Mouse (Mus musculus) heart, embryonic 15.5 days (tissue): ENCODE results near the gene Prelid3b. TPM values are rescaled to one million over a fixed set of nuclear protein-coding genes. Genes with fewer than 3 reads are reported as not detected.
A peak's percentile ranks its signal among the peaks of the same experiment; 100 is the strongest.

Source experiments
- ATAC-seq: fragments of 200-750 bp; cut with Nextera tagmentation; replicated peaks from 2 replicates; pipeline ENCODE4 v1.8.0; 2017; ENCODE audit warnings: low read depth, moderate TSS enrichment; ENCODE audit not compliant: insufficient number of reproducible peaks, insufficient read depth, low FRiP score
- H3K27ac ChIP-seq: fragments of 300-500 bp; sonication (generic); 2 replicates; pipeline ENCODE4 v1.5.1; 2015; ENCODE audit warnings: mild to moderate bottlenecking, inconsistent platforms
- H3K27me3 ChIP-seq: fragments of 300-500 bp; sonication (generic); 2 replicates; pipeline ENCODE4 v1.6.1; 2015; ENCODE audit warnings: inconsistent platforms
- H3K36me3 ChIP-seq: fragments of 300-500 bp; sonication (generic); 2 replicates; pipeline ENCODE4 v1.6.1; 2015; ENCODE audit warnings: mild to moderate bottlenecking, inconsistent platforms
- H3K4me1 ChIP-seq: fragments of 300-500 bp; sonication (generic); replicated peaks from 2 replicates; pipeline ENCODE4 v1.6.1; 2015; ENCODE audit warnings: inconsistent platforms
- H3K4me2 ChIP-seq: fragments of 300-500 bp; sonication (generic); 2 replicates; pipeline ENCODE4 v1.6.1; 2015; ENCODE audit warnings: inconsistent platforms, mild to moderate bottlenecking, moderate library complexity
- H3K4me3 ChIP-seq: fragments of 300-500 bp; sonication (generic); 2 replicates; pipeline ENCODE4 v1.5.1; 2015; ENCODE audit warnings: mild to moderate bottlenecking, inconsistent platforms
- H3K9ac ChIP-seq: fragments of 300-500 bp; sonication (generic); 2 replicates; pipeline ENCODE4 v1.6.1; 2015; ENCODE audit warnings: mild to moderate bottlenecking, inconsistent platforms
- H3K9me3 ChIP-seq: fragments of 300-500 bp; sonication (generic); replicated peaks from 2 replicates; pipeline ENCODE4 v1.6.1; 2016; ENCODE audit warnings: inconsistent platforms
- WGBS: fragments of 180-500 bp; shearing (Covaris S2); methylation state at CpG from one replicate; pipeline ENCODE4 v1.1.7; 2015; ENCODE audit warnings: mixed read lengths; 5-methylcytosine and 5-hydroxymethylcytosine counted together
- polyA plus RNA-seq: library from polyadenylated mRNA; unstranded; fragments of >200 nt; fragmentation: Nextera tagmentation; extraction: Ambion mirVana; gene quantifications from 2 replicates; pipeline ENCODE4 v1.2.1, GENCODE M21; 2015

Gene Prelid3b
- polyA plus RNA-seq, 1 experiment from 2014 or later, result 135 TPM

DNA sequence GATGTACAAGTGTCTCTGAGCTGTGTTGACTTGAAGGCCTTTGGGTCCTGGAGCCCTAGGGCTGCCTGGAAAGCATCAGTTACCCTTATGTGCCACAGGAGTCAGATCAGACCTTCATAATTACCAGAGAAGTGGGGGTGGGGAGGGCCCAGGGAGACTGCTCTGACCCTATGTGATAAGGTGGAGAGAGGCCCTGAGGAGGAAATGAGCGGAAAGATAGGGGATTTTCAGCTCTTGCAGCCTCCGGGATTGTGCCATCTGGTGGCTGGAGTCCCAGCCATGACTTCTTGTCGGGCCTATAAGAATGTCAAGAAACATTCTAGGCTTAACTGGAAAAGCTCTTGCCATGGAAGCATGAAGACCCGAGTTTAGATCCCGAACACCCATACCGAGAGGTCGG, 19.2 kb downstream of the Prelid3b start:
- no peak overlapping the region for H3K4me3 ChIP-seq
- no peak overlapping the region for H3K27ac ChIP-seq
- 0 out of 2 replicates have a peak, but pooled peaks cover 2% of the 10 kb centered on the region for H3K4me1 ChIP-seq
- no peaks in the 10 kb centered on the region for H3K36me3 ChIP-seq
- 51% methylated on average over 7 of the region's 7 CpGs for WGBS
- no peak overlapping the region for H3K9ac ChIP-seq
- H3K4me2 ChIP-seq, result no peak overlapping the region
- no peaks in the 10 kb centered on the region for H3K9me3 ChIP-seq
- no peak for ATAC-seq
- H3K27me3 ChIP-seq, result no peaks in the 10 kb centered on the region

DNA sequence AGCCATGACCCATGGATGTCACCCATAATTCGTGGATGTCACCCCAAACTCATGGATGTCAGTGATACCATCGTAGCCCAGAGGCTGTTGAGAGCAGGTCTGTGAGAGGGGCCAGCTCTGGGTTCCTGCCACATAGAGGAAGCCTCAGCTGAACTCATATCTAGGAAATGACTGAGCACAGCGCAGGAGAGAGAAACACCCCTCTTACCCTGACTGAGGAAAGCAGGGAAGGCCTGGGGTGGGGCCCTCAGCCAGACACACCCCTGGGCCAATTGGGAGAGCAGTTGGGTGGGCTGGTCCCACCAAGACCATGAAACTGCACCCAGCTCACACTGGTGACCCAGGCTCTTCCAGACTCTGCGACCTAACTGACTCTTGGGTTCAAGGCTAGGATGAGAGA, 22.5 kb downstream of the Prelid3b start, which contains the start of gene Tubb1:
TSS of gene Tubb1 (plus strand) at position 343 of the 400 bp plus-strand sequence.
- no peaks in the 10 kb centered on the region for H3K9me3 ChIP-seq
- no peak for ATAC-seq
- H3K9ac ChIP-seq, result no peak within 1 kb of the TSS
- H3K4me2 ChIP-seq, result no peak within 1 kb of the TSS
- H3K27me3 ChIP-seq, result no peaks in the 10 kb centered on the region
- no peaks in the 10 kb centered on the region for H3K36me3 ChIP-seq
- 0 out of 2 replicates have a peak, but pooled peaks cover 2% of the 10 kb centered on the region for H3K4me1 ChIP-seq
- 66% methylated on average over 4 of the region's 4 CpGs for WGBS
- H3K27ac ChIP-seq, result no peak within 1 kb of the TSS
- H3K4me3 ChIP-seq, result no peak within 1 kb of the TSS

DNA sequence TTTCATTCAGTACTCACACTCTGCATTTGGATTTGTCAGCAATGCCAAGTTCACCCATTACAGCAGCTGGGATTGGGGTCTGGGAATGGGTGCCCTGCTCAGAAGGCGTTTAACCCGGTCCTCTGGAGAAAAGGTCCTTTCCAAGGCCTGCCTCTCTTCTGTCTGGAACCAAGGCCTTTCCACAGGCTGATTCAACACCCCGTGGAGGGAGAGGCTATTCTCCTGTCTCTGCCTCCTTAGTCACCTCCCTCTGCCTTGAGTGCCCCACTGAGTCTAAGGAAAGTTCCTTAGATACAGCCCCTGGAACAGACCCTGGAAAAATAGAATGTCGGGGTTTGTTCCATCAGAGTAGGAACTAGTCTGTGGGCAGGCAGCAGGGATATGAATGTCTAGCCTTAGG, 24.5 kb downstream of the Prelid3b start:
- Histone ChIP-seq H3K4me1 (no peaks in the 10 kb centered on the region), H3K9ac (no peak overlapping the region), H3K9me3 (no peaks in the 10 kb centered on the region), H3K27me3 (no peaks in the 10 kb centered on the region), H3K4me3 (no peak overlapping the region), H3K27ac (no peak overlapping the region), H3K4me2 (no peak overlapping the region), H3K36me3 (no peaks in the 10 kb centered on the region)
- ATAC-seq, result no peak
- WGBS, result 76% methylated on average over 4 of the region's 4 CpGs

DNA sequence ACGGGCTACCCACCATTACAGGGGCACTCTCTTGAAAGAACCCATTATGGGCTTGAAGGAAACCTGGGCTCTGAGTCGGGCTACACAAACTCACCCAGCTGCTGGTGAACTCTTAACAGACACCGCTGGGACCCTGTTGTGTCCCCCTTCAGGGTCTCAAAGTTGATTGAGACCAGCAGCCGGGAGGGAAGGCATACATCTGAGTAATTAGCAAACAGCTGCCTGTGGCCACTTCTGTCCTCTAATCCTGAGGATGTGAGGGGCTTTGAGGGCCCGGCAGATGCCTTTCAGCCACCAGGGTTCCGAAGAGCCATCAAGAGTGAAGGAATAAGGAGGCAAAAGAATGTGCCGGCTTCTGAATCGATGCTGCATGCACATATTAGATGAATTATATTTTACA, 26.0 kb downstream of the Prelid3b start:
- H3K9ac ChIP-seq, result no peak overlapping the region
- H3K27ac ChIP-seq, result no peak overlapping the region
- H3K36me3 ChIP-seq, result no peaks in the 10 kb centered on the region
- no peak overlapping the region for H3K4me3 ChIP-seq
- WGBS, result 59% methylated on average over 8 of the region's 8 CpGs
- no peaks in the 10 kb centered on the region for H3K9me3 ChIP-seq
- H3K4me1 ChIP-seq, result peaks cover 6% of the 10 kb centered on the region
- H3K27me3 ChIP-seq, result no peaks in the 10 kb centered on the region
- ATAC-seq, result no peak
- no peak overlapping the region for H3K4me2 ChIP-seq

DNA sequence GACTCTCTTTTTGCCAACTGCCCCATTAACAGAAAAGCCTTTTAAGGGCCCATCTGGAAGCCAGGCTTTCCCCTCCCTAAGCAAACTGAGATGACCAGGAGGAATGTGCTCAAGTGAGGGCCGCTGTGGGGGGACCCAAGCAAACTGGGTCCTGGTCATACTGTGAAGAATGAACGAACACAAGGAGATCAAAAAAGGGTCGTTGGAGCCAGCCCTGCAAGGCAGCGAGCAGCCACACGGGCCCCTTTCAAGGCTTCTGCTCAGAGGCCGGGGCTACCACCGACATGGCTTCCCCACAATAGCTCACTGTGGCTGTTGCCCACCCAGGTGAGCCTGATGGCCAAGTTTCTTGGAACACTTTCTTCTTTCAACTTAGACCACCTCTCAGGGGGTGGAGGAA, 26.4 kb downstream of the Prelid3b start:
- no peaks in the 10 kb centered on the region for H3K27me3 ChIP-seq
- H3K4me2 ChIP-seq, result no peak overlapping the region
- H3K36me3 ChIP-seq, result no peaks in the 10 kb centered on the region
- no peak overlapping the region for H3K4me3 ChIP-seq
- ATAC-seq, result no peak
- 71% methylated on average over 7 of the region's 7 CpGs for WGBS
- no peak overlapping the region for H3K27ac ChIP-seq
- H3K4me1 ChIP-seq, result peaks cover 6% of the 10 kb centered on the region
- no peak overlapping the region for H3K9ac ChIP-seq
- H3K9me3 ChIP-seq, result no peaks in the 10 kb centered on the region

DNA sequence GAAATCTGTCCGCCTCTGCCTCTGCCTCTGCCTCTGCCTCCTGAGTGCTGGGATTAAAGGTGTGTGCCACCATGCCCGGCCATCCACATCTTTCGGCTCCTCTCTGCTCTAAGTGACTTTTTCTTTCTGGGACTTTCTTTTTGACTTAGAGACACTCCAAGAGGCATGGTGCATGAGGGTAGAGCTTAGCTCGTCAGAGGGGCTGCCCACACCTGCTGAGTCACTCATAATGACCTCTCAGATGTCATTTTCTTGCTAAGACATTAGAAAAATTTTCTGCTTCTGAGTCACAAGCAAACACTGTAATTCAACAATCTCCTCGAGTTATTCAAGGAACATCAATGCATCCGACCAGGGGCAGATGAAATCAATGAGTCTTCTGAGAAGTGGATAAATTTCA, 27.9 kb downstream of the Prelid3b start:
- ATAC-seq, result no peak
- WGBS, result 71% methylated on average over 6 of the region's 6 CpGs
- Histone ChIP-seq H3K9ac (no peak overlapping the region), H3K4me1 (peaks cover 6% of the 10 kb centered on the region), H3K36me3 (no peaks in the 10 kb centered on the region), H3K27ac (no peak overlapping the region), H3K27me3 (no peaks in the 10 kb centered on the region), H3K4me2 (no peak overlapping the region), H3K4me3 (no peak overlapping the region), H3K9me3 (no peaks in the 10 kb centered on the region)

DNA sequence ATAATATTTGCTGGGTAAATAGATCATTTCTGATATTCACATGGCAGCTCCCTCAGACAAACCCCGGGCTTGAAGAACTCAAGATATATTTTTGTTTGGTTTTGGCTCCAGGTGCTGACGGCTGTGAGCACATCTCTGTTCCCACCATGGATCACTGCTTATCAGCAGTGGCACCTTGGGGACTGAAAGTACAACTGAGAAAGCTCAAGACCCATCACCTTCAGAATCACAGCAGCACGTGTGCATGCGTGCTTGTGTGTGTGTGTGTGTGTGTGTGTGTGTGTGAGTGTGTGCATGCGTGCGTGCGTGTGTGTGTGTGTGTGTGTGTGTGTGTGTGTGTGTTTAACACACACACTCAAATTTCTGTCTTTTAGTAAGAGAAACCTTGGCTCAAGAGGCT, 28.5 kb downstream of the Prelid3b start:
- WGBS, result 68% methylated on average over 7 of the region's 7 CpGs

DNA sequence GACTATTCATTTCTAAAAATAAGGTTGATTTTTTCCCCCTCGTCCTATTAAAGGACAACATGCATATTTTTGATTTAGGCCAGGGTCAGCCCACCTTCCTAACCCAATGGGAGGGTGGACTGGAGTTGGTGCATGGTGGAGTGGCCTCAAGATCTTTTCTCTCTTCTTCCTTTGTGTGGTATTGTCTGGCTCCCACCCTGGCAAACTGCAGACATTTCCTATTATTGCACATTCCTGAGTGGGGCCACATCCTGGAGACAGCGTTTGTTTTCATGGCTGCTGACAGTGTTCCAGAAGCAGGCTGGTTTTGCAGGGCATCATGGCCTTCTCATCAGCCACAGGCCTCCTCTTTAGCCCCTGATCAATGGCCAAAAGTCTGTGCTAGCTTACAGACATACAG, 29.8 kb downstream of the Prelid3b start:
- 37% methylated on average over 2 of the region's 2 CpGs for WGBS
- H3K4me3 ChIP-seq, result no peak overlapping the region
- H3K4me2 ChIP-seq, result no peak overlapping the region
- H3K36me3 ChIP-seq, result no peaks in the 10 kb centered on the region
- H3K27ac ChIP-seq, result peak overlapping the region; percentile 51
- H3K27me3 ChIP-seq, result no peaks in the 10 kb centered on the region
- ATAC-seq, result no peak; the same call in 1 of the 2 replicates
- no peak overlapping the region for H3K9ac ChIP-seq
- no peaks in the 10 kb centered on the region for H3K9me3 ChIP-seq
- peaks cover 23% of the 10 kb centered on the region for H3K4me1 ChIP-seq

More for the DNA sequence above, 28.5 kb downstream of the Prelid3b start:
- Histone ChIP-seq H3K27ac (no peak overlapping the region), H3K4me2 (no peak overlapping the region), H3K9ac (no peak overlapping the region), H3K4me3 (no peak overlapping the region), H3K4me1 (peaks cover 9% of the 10 kb centered on the region), H3K27me3 (no peaks in the 10 kb centered on the region), H3K9me3 (no peaks in the 10 kb centered on the region), H3K36me3 (no peaks in the 10 kb centered on the region)
- ATAC-seq, result no peak

DNA sequence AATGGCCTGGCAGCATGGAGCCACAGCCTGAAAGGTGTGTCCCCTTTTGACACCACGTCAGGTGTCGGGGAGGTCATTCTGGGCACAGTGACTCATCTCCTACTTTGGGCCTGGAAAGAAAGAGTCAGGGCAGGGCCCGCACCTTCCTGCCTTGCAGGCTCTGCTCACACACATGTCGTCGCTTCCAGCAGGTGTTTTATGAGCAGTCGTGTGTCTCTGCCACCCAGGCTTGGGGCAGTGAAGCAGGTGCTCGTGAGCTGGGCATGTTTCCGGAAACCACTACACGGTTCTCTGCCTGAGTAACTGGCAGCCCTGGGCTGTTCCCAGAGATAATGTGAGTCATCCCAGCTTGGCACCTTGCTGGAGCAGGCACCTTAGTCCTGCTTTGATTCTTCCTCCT, 30.4 kb downstream of the Prelid3b start:
- H3K4me2 ChIP-seq, result no peak overlapping the region
- no peak overlapping the region for H3K4me3 ChIP-seq
- H3K36me3 ChIP-seq, result no peaks in the 10 kb centered on the region
- H3K27me3 ChIP-seq, result no peaks in the 10 kb centered on the region
- WGBS, result 51% methylated on average over 9 of the region's 9 CpGs
- ATAC-seq, result no peak
- H3K9me3 ChIP-seq, result no peaks in the 10 kb centered on the region
- H3K27ac ChIP-seq, result peak overlapping the region; percentile 51
- peaks cover 28% of the 10 kb centered on the region for H3K4me1 ChIP-seq
- no peak overlapping the region for H3K9ac ChIP-seq

DNA sequence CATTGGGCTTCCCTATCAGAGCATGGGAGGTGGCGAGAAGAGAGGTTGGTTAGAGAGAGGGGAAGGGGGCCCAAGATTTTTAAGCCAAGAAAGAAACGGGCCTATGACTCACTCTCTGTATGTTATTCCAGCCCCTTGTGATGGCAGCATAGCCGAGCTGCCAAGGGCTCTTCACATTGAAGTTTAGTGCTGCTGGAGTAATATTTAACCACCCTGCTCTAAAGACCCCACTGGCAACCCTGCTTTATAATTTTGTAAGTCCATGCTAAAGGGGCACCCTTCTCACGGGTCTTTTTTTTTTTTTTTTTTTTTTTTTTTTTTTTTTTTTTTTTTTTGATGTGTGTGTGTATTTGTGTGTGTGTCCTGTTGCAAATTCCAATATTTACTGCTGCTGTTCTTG, 31.0 kb downstream of the Prelid3b start:
- Histone ChIP-seq H3K4me3 (no peak overlapping the region), H3K9ac (no peak overlapping the region), H3K27ac (no peak overlapping the region), H3K36me3 (no peaks in the 10 kb centered on the region), H3K9me3 (no peaks in the 10 kb centered on the region), H3K27me3 (no peaks in the 10 kb centered on the region), H3K4me2 (no peak overlapping the region), H3K4me1 (peaks cover 33% of the 10 kb centered on the region)
- ATAC-seq, result no peak
- WGBS, result 64% methylated on average over 4 of the region's 4 CpGs

DNA sequence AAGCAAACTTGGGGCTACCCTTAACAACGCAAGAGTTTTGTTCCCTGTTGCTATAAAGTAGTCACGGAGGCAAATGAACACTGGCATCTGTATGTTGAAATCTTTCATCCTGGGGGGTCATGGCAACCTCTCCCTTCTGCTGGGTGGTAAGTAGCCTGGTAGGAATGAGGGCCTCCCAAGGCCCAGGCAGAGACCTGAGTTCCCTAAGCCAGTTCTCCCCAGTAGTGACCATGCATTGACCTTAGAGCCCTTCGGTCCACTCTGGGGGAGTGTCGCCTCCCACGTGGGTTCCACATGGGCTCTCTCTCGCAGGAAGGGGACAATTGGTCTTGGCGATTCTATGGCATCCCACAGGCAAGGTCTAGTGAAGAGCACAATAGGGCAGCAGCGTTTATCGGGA, 32.9 kb downstream of the Prelid3b start:
- H3K27ac ChIP-seq, result no peak overlapping the region
- no peak overlapping the region for H3K4me3 ChIP-seq
- H3K9ac ChIP-seq, result no peak overlapping the region
- H3K9me3 ChIP-seq, result no peaks in the 10 kb centered on the region
- ATAC-seq, result no peak
- H3K4me1 ChIP-seq, result peaks cover 33% of the 10 kb centered on the region
- H3K27me3 ChIP-seq, result no peaks in the 10 kb centered on the region
- H3K4me2 ChIP-seq, result no peak overlapping the region
- 78% methylated on average over 9 of the region's 9 CpGs for WGBS
- H3K36me3 ChIP-seq, result 0 out of 2 replicates have a peak, but pooled peaks cover 2% of the 10 kb centered on the region

DNA sequence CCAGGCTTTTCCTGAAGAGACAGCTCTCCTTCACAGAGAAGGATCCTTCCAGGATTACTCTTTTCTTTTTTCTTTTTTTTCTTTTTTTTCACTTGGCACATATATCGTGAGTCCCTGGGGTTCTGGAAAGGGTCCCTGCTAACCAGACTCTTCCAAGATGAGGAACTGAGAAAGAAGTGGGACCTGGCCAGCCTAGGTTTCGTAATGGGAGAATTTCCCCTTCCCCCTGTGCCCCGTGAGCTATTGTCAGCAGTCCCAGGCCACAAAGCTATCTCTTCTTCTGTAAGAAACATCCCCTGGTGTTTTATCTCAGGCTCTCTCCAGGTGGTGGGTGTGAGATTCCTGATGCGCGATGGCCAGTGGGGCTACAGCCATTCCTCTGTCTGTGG, 33.4 kb downstream of the Prelid3b start:
- H3K27ac ChIP-seq, result 0 out of 2 replicates have a peak overlapping the region, but pooled peaks have one; percentile 31
- H3K4me2 ChIP-seq, result peak overlapping the region; percentile 80
- WGBS, result 36% methylated on average over 5 of the region's 5 CpGs
- H3K9me3 ChIP-seq, result no peaks in the 10 kb centered on the region
- H3K4me1 ChIP-seq, result peaks cover 33% of the 10 kb centered on the region
- H3K36me3 ChIP-seq, result 0 out of 2 replicates have a peak, but pooled peaks cover 2% of the 10 kb centered on the region
- ATAC-seq, result no peak
- H3K27me3 ChIP-seq, result no peaks in the 10 kb centered on the region
- H3K9ac ChIP-seq, result peak overlapping the region; percentile 61; the same call in 1 of the 2 replicates
- peak overlapping the region; percentile 65; the same call in 1 of the 2 replicates for H3K4me3 ChIP-seq
